Mouse (Mus musculus) MEL (cell line): ENCODE results near the gene Vrk2. TPM values are rescaled to one million over a fixed set of nuclear protein-coding genes. Genes with fewer than 3 reads are reported as not detected.

Experiments used
- DNase-seq: peaks from one replicate; pipeline ENCODE4 v3.0.0; 2011; ENCODE audit warnings: low read depth, low spot score
- H3K27ac ChIP-seq: 2 replicates; pipeline ENCODE4 v1.5.1; 2012; ENCODE audit warnings: low read depth, mild to moderate bottlenecking, control low read depth, low read length, moderate library complexity; ENCODE audit not compliant: control insufficient read depth
- H3K27me3 ChIP-seq, 2 experiments: fragments of 150-350 bp in 1 of 2; sonication (generic) in 1 of 2; 2 replicates each; pipeline ENCODE4 v1.6.1; 2012; ENCODE audit warnings: low read length in 2 of 2, mild to moderate bottlenecking in 2 of 2, improper control_type of control experiment in 1 of 2, moderate library complexity in 1 of 2; ENCODE audit not compliant: insufficient read depth in 2 of 2, control insufficient read depth in 1 of 2
- H3K36me3 ChIP-seq, 2 experiments: 2 replicates each; pipeline ENCODE4 v1.6.1; 2012 to 2014; ENCODE audit warnings: low read length in 2 of 2, improper control_type of control experiment in 1 of 2, inconsistent platforms in 1 of 2, mild to moderate bottlenecking in 1 of 2; ENCODE audit not compliant: insufficient read depth in 2 of 2, control insufficient read depth in 1 of 2
- H3K4me1 ChIP-seq, 2 experiments: fragments of 150-350 bp in 1 of 2; sonication (generic) in 1 of 2; 2 replicates each; pipeline ENCODE4 v1.6.1; 2012; ENCODE audit warnings: low read length in 2 of 2, improper control_type of control experiment in 1 of 2, mild to moderate bottlenecking in 1 of 2; ENCODE audit not compliant: insufficient read depth in 2 of 2, control insufficient read depth in 1 of 2
- H3K4me3 ChIP-seq, 2 experiments: fragments of 150-350 bp in 1 of 2; sonication (generic) in 1 of 2; 2 replicates each; pipeline ENCODE4 v1.5.1; 2012; ENCODE audit warnings: low read depth in 2 of 2, low read length in 2 of 2, mild to moderate bottlenecking in 2 of 2, moderate library complexity in 2 of 2, control low read depth in 1 of 2, improper control_type of control experiment in 1 of 2; ENCODE audit not compliant: control insufficient read depth in 1 of 2, insufficient read depth in 1 of 2
- H3K79me2 ChIP-seq: 2 replicates; pipeline ENCODE4 v1.6.1; 2012; ENCODE audit warnings: mild to moderate bottlenecking, low read length, moderate library complexity; ENCODE audit not compliant: control insufficient read depth, poor library complexity, insufficient read depth
- H3K9ac ChIP-seq: 2 replicates; pipeline ENCODE4 v1.6.1; 2012; ENCODE audit warnings: low read depth, mild to moderate bottlenecking, control low read depth, low read length, moderate library complexity; ENCODE audit not compliant: control insufficient read depth, poor library complexity, severe bottlenecking
- H3K9me3 ChIP-seq: fragments of 150-350 bp; sonication (generic); replicated peaks from 2 replicates; pipeline ENCODE4 v1.6.1; 2012; ENCODE audit warnings: mild to moderate bottlenecking, low read length, improper control_type of control experiment, moderate library complexity; ENCODE audit not compliant: insufficient read depth
- BHLHE40 ChIP-seq: IDR thresholded peaks from 2 replicates; pipeline ENCODE4 v1.6.1; 2012; ENCODE audit warnings: low read depth, mild to moderate bottlenecking, inconsistent platforms, low read length, improper control_type of control experiment, borderline replicate concordance
- CHD1 ChIP-seq: IDR thresholded peaks from 2 replicates; pipeline ENCODE4 v1.6.1; 2012; ENCODE audit warnings: low read depth, mild to moderate bottlenecking, inconsistent platforms, low read length, improper control_type of control experiment
- CHD2 ChIP-seq: IDR thresholded peaks from 2 replicates; pipeline ENCODE4 v1.6.1; 2011; ENCODE audit warnings: low read length, improper control_type of control experiment
- CTCF ChIP-seq, 3 experiments: IDR thresholded peaks in 2 of 3; conservative IDR thresholded peaks in 1 of 3; 2 replicates each; pipeline ENCODE4 v1.5.1; 2011 to 2012; ENCODE audit warnings: low read length in 3 of 3, low read depth in 2 of 3, mild to moderate bottlenecking in 2 of 3, improper control_type of control experiment in 1 of 3, inconsistent platforms in 1 of 3, mixed read lengths in 1 of 3, moderate library complexity in 1 of 3; ENCODE audit not compliant: control insufficient read depth in 1 of 3, insufficient read depth in 1 of 3, poor library complexity in 1 of 3, severe bottlenecking in 1 of 3
- E2F4 ChIP-seq: IDR thresholded peaks from 2 replicates; pipeline ENCODE4 v1.6.1; 2011; ENCODE audit warnings: low read depth, low read length, improper control_type of control experiment, borderline replicate concordance
- EP300 ChIP-seq, 2 experiments: IDR thresholded peaks; 2 replicates each; pipeline ENCODE4 v1.6.1; 2011; ENCODE audit warnings: improper control_type of control experiment in 2 of 2, low read length in 2 of 2, low read depth in 1 of 2, mild to moderate bottlenecking in 1 of 2
- ETS1 ChIP-seq: IDR thresholded peaks from 2 replicates; pipeline ENCODE4 v1.6.1; 2012; ENCODE audit warnings: low read depth, mild to moderate bottlenecking, inconsistent platforms, low read length, improper control_type of control experiment, moderate library complexity
- GATA1 ChIP-seq: IDR thresholded peaks from 2 replicates; pipeline ENCODE4 v1.6.1; 2011; ENCODE audit warnings: low read depth, low read length, improper control_type of control experiment
- HCFC1 ChIP-seq: IDR thresholded peaks from 2 replicates; pipeline ENCODE4 v1.6.1; 2012; ENCODE audit warnings: low read depth, mild to moderate bottlenecking, inconsistent platforms, low read length, improper control_type of control experiment, moderate library complexity
- KAT2A ChIP-seq: conservative IDR thresholded peaks from 2 replicates; pipeline ENCODE4 v1.6.1; 2012; ENCODE audit warnings: low read depth, low read length, improper control_type of control experiment, inconsistent platforms
- MAFK ChIP-seq: IDR thresholded peaks from 2 replicates; pipeline ENCODE4 v1.6.1; 2011; ENCODE audit warnings: low read depth, mild to moderate bottlenecking, low read length, improper control_type of control experiment, borderline replicate concordance
- MAX ChIP-seq: IDR thresholded peaks from 2 replicates; pipeline ENCODE4 v1.6.1; 2011; ENCODE audit warnings: low read length, improper control_type of control experiment
- MEF2A ChIP-seq: IDR thresholded peaks from 2 replicates; pipeline ENCODE4 v1.6.1; 2014; ENCODE audit warnings: low read depth, mild to moderate bottlenecking, inconsistent platforms, low read length, improper control_type of control experiment; ENCODE audit not compliant: poor library complexity, insufficient replicate concordance, severe bottlenecking; ENCODE audit errors: extremely low read depth
- MXI1 ChIP-seq: IDR thresholded peaks from 2 replicates; pipeline ENCODE4 v1.6.1; 2011; ENCODE audit warnings: mild to moderate bottlenecking, low read depth, low read length, improper control_type of control experiment
- NELFE ChIP-seq: IDR thresholded peaks from 2 replicates; pipeline ENCODE4 v1.6.1; 2011; ENCODE audit warnings: low read depth, low read length, improper control_type of control experiment
- RAD21 ChIP-seq: IDR thresholded peaks from 2 replicates; pipeline ENCODE4 v1.6.1; 2011; ENCODE audit warnings: mild to moderate bottlenecking, low read depth, low read length, improper control_type of control experiment
- SIN3A ChIP-seq: IDR thresholded peaks from 2 replicates; pipeline ENCODE4 v1.6.1; 2012; ENCODE audit warnings: low read length, improper control_type of control experiment, inconsistent platforms
- SMC3 ChIP-seq: IDR thresholded peaks from 2 replicates; pipeline ENCODE4 v1.6.1; 2011; ENCODE audit warnings: low read depth, low read length, improper control_type of control experiment
- TAL1 ChIP-seq: IDR thresholded peaks from 2 replicates; pipeline ENCODE4 v1.6.1; 2012; ENCODE audit warnings: mild to moderate bottlenecking, inconsistent platforms, low read length, moderate library complexity, mixed read lengths
- UBTF ChIP-seq: IDR thresholded peaks from 2 replicates; pipeline ENCODE4 v1.6.1; 2012; ENCODE audit warnings: low read depth, mild to moderate bottlenecking, inconsistent platforms, low read length, improper control_type of control experiment, moderate library complexity, borderline replicate concordance; ENCODE audit not compliant: insufficient read depth
- USF1 ChIP-seq: IDR thresholded peaks from 2 replicates; pipeline ENCODE4 v1.6.1; 2014; ENCODE audit warnings: low read depth, mild to moderate bottlenecking, inconsistent platforms, low read length, improper control_type of control experiment, moderate library complexity
- USF2 ChIP-seq, 2 experiments: IDR thresholded peaks; 2 replicates each; pipeline ENCODE4 v1.6.1; 2011 to 2012; ENCODE audit warnings: improper control_type of control experiment in 2 of 2, low read length in 2 of 2, borderline replicate concordance in 1 of 2, inconsistent platforms in 1 of 2, low read depth in 1 of 2, mild to moderate bottlenecking in 1 of 2; ENCODE audit not compliant: insufficient read depth in 1 of 2
- ZC3H11A ChIP-seq: IDR thresholded peaks from 2 replicates; pipeline ENCODE4 v1.6.1; 2012; ENCODE audit warnings: low read depth, mild to moderate bottlenecking, inconsistent platforms, low read length, improper control_type of control experiment
- ZMIZ1 ChIP-seq: IDR thresholded peaks from 2 replicates; pipeline ENCODE4 v1.6.1; 2012; ENCODE audit warnings: low read depth, mild to moderate bottlenecking, inconsistent platforms, low read length, improper control_type of control experiment, moderate library complexity
- ZNF384 ChIP-seq: IDR thresholded peaks from 2 replicates; pipeline ENCODE4 v1.6.1; 2012; ENCODE audit warnings: low read depth, mild to moderate bottlenecking, inconsistent platforms, low read length, improper control_type of control experiment
- polyA plus RNA-seq, 2 experiments: library from polyadenylated mRNA; stranded (reverse) in 1 of 2; unstranded in 1 of 2; fragments of >175 nt in 1 of 2; fragments of >200 nt in 1 of 2; gene quantifications; 2 replicates each; pipeline versions ENCODE4 v1.2.1 to v1.2.4; 2012; ENCODE audit warnings: low replicate concordance in 2 of 2, low read depth in 1 of 2; ENCODE audit not compliant: insufficient read length in 2 of 2, insufficient read depth in 1 of 2, missing spikeins in 1 of 2
- total RNA-seq: library from RNA; depleted of rRNA; stranded (reverse); fragments of 300-350 nt; gene quantifications from 2 replicates; pipeline ENCODE4 v1.2.3, GENCODE M21; 2012

Gene Vrk2
- total and polyA plus RNA-seq, 3 experiments: 19.6 to 20.6 TPM; not detected in 1

DNA sequence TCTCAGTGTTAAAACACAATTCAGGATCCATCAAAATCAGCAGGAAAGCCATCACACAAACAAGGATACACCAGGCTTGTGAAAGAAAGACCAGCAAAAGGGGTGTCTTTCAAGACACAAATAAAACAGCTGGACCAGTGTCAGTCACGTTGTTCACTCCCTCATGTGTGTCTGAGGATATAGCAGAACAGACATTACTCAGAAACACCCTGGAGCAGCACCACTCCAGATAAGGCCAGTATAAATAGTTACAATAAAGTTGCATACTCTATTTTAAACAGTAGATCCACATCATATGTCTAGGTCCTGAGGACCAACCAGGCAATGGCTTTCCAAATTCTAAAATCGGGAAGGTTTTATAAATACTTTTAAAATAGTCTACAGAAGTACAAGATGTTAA lies 77.7 kb downstream of the Vrk2 start:
- no peak for DNase-seq
- Histone ChIP-seq H3K27me3 (no peaks in the 10 kb centered on the region), H3K4me1 (no peaks in the 10 kb centered on the region), H3K36me3 (no peaks in the 10 kb centered on the region), H3K27ac (no peak overlapping the region), H3K9me3 (no peaks in the 10 kb centered on the region), H3K9ac (no peak overlapping the region), H3K4me3 (no peak overlapping the region), H3K79me2 (no peaks in the 10 kb centered on the region)
- TF ChIP-seq MEF2A: no peak
- TF ChIP-seq TAL1: no peak
- TF ChIP-seq ZNF384: no peak

GRCm38 (mm10) chr11:26513683-26514082 lies 80.1 kb downstream of the Vrk2 start:
- H3K36me3 ChIP-seq: 0 out of 4 replicates have a peak, but pooled peaks cover 0 to 2% of the 10 kb centered on the region in 2 experiments
- TF ChIP-seq HCFC1 (no peak), ZMIZ1 (no peak), ETS1 (no peak), TAL1 (no peak), CHD2 (no peak), RAD21 (peak; percentile 12), CHD1 (no peak), BHLHE40 (no peak), SMC3 (no peak), NELFE (no peak), CTCF (IDR thresholded peaks at IDR 0.05 in 2 of 3, conservative IDR thresholded peaks at IDR 0.05 in 1 of 3; ENCODE audit: control insufficient read depth in 1 of 3, insufficient read depth in 1 of 3, low read depth in 2 of 3, low read length in 3 of 3, poor library complexity in 1 of 3, severe bottlenecking in 1 of 3) (peak in 1 of 3 experiments; percentile 16; a peak in 2 of 6 replicates)
- no peaks in the 10 kb centered on the region for H3K9me3 ChIP-seq
- H3K27me3 ChIP-seq: no peaks in the 10 kb centered on the region
- no peak overlapping the region for H3K9ac ChIP-seq
- H3K27ac ChIP-seq: no peak overlapping the region
- H3K4me1 ChIP-seq: no peaks in the 10 kb centered on the region
- DNase-seq: no peak
- H3K79me2 ChIP-seq: no peaks in the 10 kb centered on the region
- no peak overlapping the region for H3K4me3 ChIP-seq

GRCm38 (mm10) chr11:26495951-26496350 lies 97.8 kb downstream of the Vrk2 start:
- Histone ChIP-seq H3K27me3 (no peaks in the 10 kb centered on the region), H3K9ac (no peak overlapping the region), H3K9me3 (no peaks in the 10 kb centered on the region), H3K4me1 (no peaks in the 10 kb centered on the region), H3K36me3 (0 out of 4 replicates have a peak, but pooled peaks cover 0 to 2% of the 10 kb centered on the region in 2 experiments), H3K27ac (no peak overlapping the region), H3K4me3 (no peak overlapping the region), H3K79me2 (no peaks in the 10 kb centered on the region)
- TF ChIP-seq SIN3A: no peak
- TF ChIP-seq USF1: no peak
- no peak for TF ChIP-seq RAD21
- no peak for TF ChIP-seq EP300 (IDR thresholded peaks at IDR 0.05; ENCODE audit: low read depth in 1 of 2, low read length in 2 of 2)
- TF ChIP-seq ZC3H11A: no peak
- TF ChIP-seq MAFK: no peak
- no peak for TF ChIP-seq E2F4
- no peak for TF ChIP-seq GATA1
- TF ChIP-seq UBTF: no peak
- TF ChIP-seq MAX: no peak
- no peak for TF ChIP-seq MXI1
- TF ChIP-seq KAT2A: no peak
- no peak for TF ChIP-seq SMC3
- TF ChIP-seq USF2 (IDR thresholded peaks at IDR 0.05; ENCODE audit: borderline replicate concordance in 1 of 2, insufficient read depth in 1 of 2, low read depth in 1 of 2, low read length in 2 of 2): no peak
- no peak for DNase-seq
